ENCODE assay signal across 9 mouse cellular contexts in genomic region chr10:60825955-60826354, GRCm38 (mm10). TPM values are rescaled to one million over a fixed set of nuclear protein-coding genes. Genes with fewer than 3 reads are reported as not detected.
DNase-seq lines count a peak whose midpoint lies in the region; ATAC-seq and TF ChIP-seq lines count a peak whose summit lies in the region.
"Had no signal": no experiment of that assay in that cellular context is flagged by ENCODE, and none has a peak within 500 bp of the region (broad histone marks: within the 10 kb centered on the region; RNA-seq: fewer than 3 reads in every experiment).

No protein-coding gene starts in this region.

- TF ChIP-seq CTCF in C2C12 (IDR thresholded peaks at IDR 0.05; ENCODE audit: control insufficient read depth, insufficient read depth, insufficient read length), result no peak

- H3K27me3 ChIP-seq in heart, embryonic 11.5 days (ENCODE audit: control insufficient read depth, insufficient read depth, low read length), result no peaks in the 10 kb centered on the region
- H3K27me3 ChIP-seq in C2C12 (ENCODE audit: control insufficient read depth, insufficient read depth, insufficient read length), result no peaks in the 10 kb centered on the region
- H3K27me3 ChIP-seq in forebrain, embryonic 13.5 days, result peaks cover 38% of the 10 kb centered on the region
- no peaks in the 10 kb centered on the region; the same call in 1 of the 2 replicates for H3K27me3 ChIP-seq in limb, embryonic 14.5 days (ENCODE audit: control insufficient read depth, insufficient read depth, low read length)
- peaks cover 58% of the 10 kb centered on the region for H3K27me3 ChIP-seq in liver, embryonic 11.5 days (replicated peaks; ENCODE audit: control insufficient read depth, insufficient read depth, low read length)

- peaks cover 100% of the 10 kb centered on the region for H3K79me2 ChIP-seq in C2C12 (ENCODE audit: control insufficient read depth, insufficient read depth)

- H3K36me3 ChIP-seq in heart, embryonic 11.5 days (ENCODE audit: control insufficient read depth, insufficient read depth, low read length), result no peaks in the 10 kb centered on the region
- H3K36me3 ChIP-seq in C2C12 (ENCODE audit: control insufficient read depth, insufficient read depth), result peaks cover 48% of the 10 kb centered on the region
- H3K36me3 ChIP-seq in forebrain, embryonic 13.5 days (ENCODE audit: poor library complexity, severe bottlenecking), result no peaks in the 10 kb centered on the region
- no peaks in the 10 kb centered on the region for H3K36me3 ChIP-seq in limb, embryonic 14.5 days (ENCODE audit: control insufficient read depth, insufficient read depth, low read length)
- no peaks in the 10 kb centered on the region for H3K36me3 ChIP-seq in liver, embryonic 11.5 days (ENCODE audit: control insufficient read depth, insufficient read depth, low read length)

- no peak for TF ChIP-seq POLR2A in limb, embryonic 14.5 days (IDR thresholded peaks at IDR 0.05; ENCODE audit: borderline replicate concordance, extremely low read depth, insufficient read depth, insufficient read length)

- 43% methylated on average over 6 of the region's 6 CpGs for WGBS in heart, embryonic 11.5 days (ENCODE audit: insufficient replicate concordance)
- 63% methylated on average over 6 of the region's 6 CpGs for WGBS in forebrain, embryonic 13.5 days
- 52% methylated on average over 6 of the region's 6 CpGs for WGBS in limb, embryonic 14.5 days
- 54% methylated on average over 6 of the region's 6 CpGs for WGBS in liver, embryonic 11.5 days

- peak overlapping the region; percentile 78 for H3K27ac ChIP-seq in heart, embryonic 11.5 days (ENCODE audit: low read depth, low read length)
- no peak overlapping the region for H3K27ac ChIP-seq in forebrain, embryonic 13.5 days
- no peak overlapping the region for H3K27ac ChIP-seq in limb, embryonic 14.5 days (replicated peaks; ENCODE audit: low read depth, low read length)
- H3K27ac ChIP-seq in liver, embryonic 11.5 days (ENCODE audit: low read depth, low read length), result no peak overlapping the region

- peaks cover 98% of the 10 kb centered on the region for H3K79me3 ChIP-seq in C2C12 (ENCODE audit: low read depth)

- H3K9me3 ChIP-seq in heart, embryonic 11.5 days (replicated peaks; ENCODE audit: control insufficient read depth, low read length), result no peaks in the 10 kb centered on the region
- H3K9me3 ChIP-seq in forebrain, embryonic 13.5 days (replicated peaks), result no peaks in the 10 kb centered on the region
- H3K9me3 ChIP-seq in limb, embryonic 14.5 days (ENCODE audit: control insufficient read depth, low read length), result no peaks in the 10 kb centered on the region
- H3K9me3 ChIP-seq in liver, embryonic 11.5 days (ENCODE audit: control insufficient read depth, low read length), result no peaks in the 10 kb centered on the region

- DNase-seq in heart, postnatal 4 days, result no peak
- DNase-seq in limb, embryonic 14.5 days (ENCODE audit: low spot score), result no peak
- DNase-seq in liver, embryonic 11.5 days (ENCODE audit: low spot score), result no peak
- DNase-seq in spleen, postnatal 10 days (ENCODE audit: low spot score in 2 of 2), result no peak
- no peak for DNase-seq in cerebellum, postnatal 25 days

- H3K4me2 ChIP-seq in heart, embryonic 11.5 days, result peak overlapping the region; percentile 90
- peak overlapping the region; percentile 91 for H3K4me2 ChIP-seq in forebrain, embryonic 13.5 days
- peak overlapping the region; percentile 96 for H3K4me2 ChIP-seq in limb, embryonic 14.5 days (replicated peaks; ENCODE audit: low read depth, low read length, severe bottlenecking)
- H3K4me2 ChIP-seq in liver, embryonic 11.5 days, result no peak overlapping the region

- peak overlapping the region; percentile 97 for H3K4me3 ChIP-seq in heart, embryonic 11.5 days (ENCODE audit: low read depth, low read length)
- H3K4me3 ChIP-seq in C2C12 (ENCODE audit: insufficient read depth, poor library complexity, severe bottlenecking), result no peak overlapping the region
- peak overlapping the region; percentile 45; the same call in 1 of the 2 replicates for H3K4me3 ChIP-seq in forebrain, embryonic 13.5 days
- H3K4me3 ChIP-seq in limb, embryonic 14.5 days (replicated peaks; ENCODE audit: low read length), result 0 out of 2 replicates have a peak overlapping the region, but pooled peaks have one; percentile 40
- no peak overlapping the region for H3K4me3 ChIP-seq in liver, embryonic 11.5 days (ENCODE audit: low read depth, low read length)

- ATAC-seq in heart, embryonic 11.5 days (replicated peaks; ENCODE audit: insufficient number of reproducible peaks, low FRiP score, low TSS enrichment), result no peak
- no peak for ATAC-seq in forebrain, embryonic 13.5 days
- ATAC-seq in limb, embryonic 14.5 days (ENCODE audit: low FRiP score, low read depth), result no peak
- ATAC-seq in liver, embryonic 11.5 days (replicated peaks; ENCODE audit: low FRiP score), result no peak
- ATAC-seq: activated CD4-positive, CD25-positive, alpha-beta regulatory T cell, adult 4 months had no signal

- peak overlapping the region; percentile 96 for H3K9ac ChIP-seq in heart, embryonic 11.5 days (ENCODE audit: low read depth, low read length)
- H3K9ac ChIP-seq in forebrain, embryonic 13.5 days, result no peak overlapping the region; the same call in 1 of the 2 replicates
- H3K9ac ChIP-seq in limb, embryonic 14.5 days (ENCODE audit: low read depth, low read length, severe bottlenecking), result no peak overlapping the region
- H3K9ac ChIP-seq in liver, embryonic 11.5 days (ENCODE audit: low read depth, low read length), result no peak overlapping the region

- peak overlapping the region; percentile 70 for H3ac ChIP-seq in C2C12 (ENCODE audit: control insufficient read depth, insufficient read length, low read depth)

- peaks cover 81% of the 10 kb centered on the region for H3K4me1 ChIP-seq in heart, embryonic 11.5 days (ENCODE audit: control insufficient read depth, insufficient read depth, low read length)
- H3K4me1 ChIP-seq in forebrain, embryonic 13.5 days, result peaks cover 56% of the 10 kb centered on the region
- peaks cover 60% of the 10 kb centered on the region for H3K4me1 ChIP-seq in limb, embryonic 14.5 days (ENCODE audit: control insufficient read depth, insufficient read depth, low read length)
- peaks cover 10% of the 10 kb centered on the region for H3K4me1 ChIP-seq in liver, embryonic 11.5 days (replicated peaks; ENCODE audit: control insufficient read depth, insufficient read depth, low read length)

TF ChIP-seq in C2C12, 6 proteins besides CTCF, POLR2A, EP300 and RAD21:
- no peak for TF ChIP-seq MYOG (IDR thresholded peaks at IDR 0.05; ENCODE audit: control insufficient read depth, extremely low read depth, insufficient read length)
- TF ChIP-seq FOSL1 (IDR thresholded peaks at IDR 0.05; ENCODE audit: insufficient read depth, low read length, poor library complexity, severe bottlenecking), result no peak
- TF ChIP-seq MYOD1 (IDR thresholded peaks at IDR 0.05; ENCODE audit: control insufficient read depth, insufficient read length, low read depth), result no peak

RNA-seq across cellular contexts. Expression of gene Unc5b, which starts 5.4 kb away (rescaled TPM):
- polyA plus RNA-seq in heart, embryonic 11.5 days (2014; fragmentation: Nextera tagmentation; extraction: Ambion mirVana), result 15.0 and 15.6 TPM in 2 replicates
- total RNA-seq in heart, postnatal 4 days (2021), result 10 to 100 TPM; 42.1 to 43.3 TPM
- polyA plus RNA-seq in C2C12 (2012; fragmentation: generic; extraction: Trizol), result 142 TPM
- 2.3 and 2.8 TPM in 2 replicates for polyA plus RNA-seq in forebrain, embryonic 13.5 days (2015; fragmentation: Nextera tagmentation; extraction: Ambion mirVana)
- 21.8 and 29.6 TPM in 2 replicates for polyA plus RNA-seq in limb, embryonic 14.5 days (2012; rRNA removed)
- polyA plus RNA-seq in limb, embryonic 14.5 days (2014; fragmentation: Nextera tagmentation; extraction: Ambion mirVana), result 6.2 and 7.0 TPM in 2 replicates
- 3.2 and 4.2 TPM in 2 replicates for polyA plus RNA-seq in liver, embryonic 11.5 days (2014; fragmentation: Nextera tagmentation; extraction: Ambion mirVana)
- polyA plus RNA-seq: activated CD4-positive, CD25-positive, alpha-beta regulatory T cell, adult 4 months had no signal

Comparison
In these comparisons a context has a peak if more than half of its experiments do, and no peak if none do; other contexts are left out.
1. H3K4me3 ChIP-seq: peak in heart, embryonic 11.5 days (single experiment), forebrain, embryonic 13.5 days (single experiment) and limb, embryonic 14.5 days (single experiment); none in C2C12 (single experiment) and liver, embryonic 11.5 days (single experiment).